Comparison of ENCODE assay signal across 23 mouse cellular contexts in the genomic region with DNA sequence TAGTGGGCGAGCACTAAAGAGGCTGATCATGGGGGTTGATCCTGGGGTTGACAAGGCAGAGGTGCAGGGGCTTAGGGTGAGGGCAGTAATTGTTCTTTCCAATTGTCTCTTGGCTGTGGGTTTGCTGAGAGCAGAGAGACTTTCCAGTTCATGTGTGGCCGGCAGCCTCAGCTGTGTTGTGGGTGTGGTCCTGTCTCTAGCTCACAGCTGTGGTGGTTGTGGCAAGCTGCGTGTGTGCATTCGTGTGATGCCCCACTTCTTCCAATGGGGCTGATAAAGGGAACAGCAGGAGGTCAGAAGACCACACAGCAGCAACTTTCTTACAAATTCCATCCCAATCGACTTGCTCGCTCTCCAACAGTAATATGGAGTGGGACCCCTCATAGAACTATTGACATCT. TPM values are rescaled to one million over a fixed set of nuclear protein-coding genes. Genes with fewer than 3 reads are reported as not detected.
DNase-seq lines count a peak whose midpoint lies in the region; ATAC-seq and TF ChIP-seq lines count a peak whose summit lies in the region.
"Had no signal": no experiment of that assay in that cellular context is flagged by ENCODE, and none has a peak within 500 bp of the region (broad histone marks: within the 10 kb centered on the region; RNA-seq: fewer than 3 reads in every experiment).

No protein-coding gene starts in this region.

- ATAC-seq in intestine, embryonic 14.5 days (replicated peaks; ENCODE audit: low FRiP score, low TSS enrichment, low read depth), result no peak
- no peak for ATAC-seq in intestine, postnatal 0 days
- ATAC-seq in common myeloid progenitor, adult 5-6 weeks (replicated peaks; ENCODE audit: low read depth, poor library complexity, severe bottlenecking), result peak; percentile 39; the same call in 1 of the 2 replicates
- peak; percentile 75; the same call in 1 of the 2 replicates for ATAC-seq in megakaryocyte-erythroid progenitor cell, adult 5-6 weeks (replicated peaks; ENCODE audit: low FRiP score, low TSS enrichment, poor library complexity, severe bottlenecking)
- peak; percentile 44; the same call in 1 of the 2 replicates for ATAC-seq in stomach, embryonic 16.5 days (ENCODE audit: insufficient read depth, low FRiP score)
- ATAC-seq: forebrain, embryonic 16.5 days; inflammation-experienced regulatory T-cells, adult 6 months had no signal

- TF ChIP-seq EP300 in heart, adult 2 months (IDR thresholded peaks at IDR 0.05; ENCODE audit: insufficient read depth, low read depth, low read length), result no peak

- peaks cover 10% of the 10 kb centered on the region for H3K4me1 ChIP-seq in intestine, embryonic 14.5 days (replicated peaks; ENCODE audit: control insufficient read depth, insufficient read depth, low read length)
- H3K4me1 ChIP-seq in intestine, postnatal 0 days (replicated peaks; ENCODE audit: control insufficient read depth, insufficient read depth, low read length), result peaks cover 6% of the 10 kb centered on the region; the same call in 1 of the 2 replicates
- peaks cover 4% of the 10 kb centered on the region for H3K4me1 ChIP-seq in stomach, embryonic 16.5 days (ENCODE audit: control insufficient read depth, insufficient read depth, low read length)
- no peaks in the 10 kb centered on the region for H3K4me1 ChIP-seq in heart, adult 2 months (ENCODE audit: control insufficient read depth, insufficient read depth, low read length)
- H3K4me1 ChIP-seq: forebrain, embryonic 10.5 days; heart, embryonic 10.5 days; kidney, embryonic 15.5 days; limb, embryonic 15.5 days; midbrain, embryonic 12.5 days had no signal

- no peak for TF ChIP-seq CTCF in intestine, postnatal 0 days (IDR thresholded peaks at IDR 0.05; ENCODE audit: low read depth)
- no peak for TF ChIP-seq CTCF in heart, adult 2 months (IDR thresholded peaks at IDR 0.05)

- H3K4me3 ChIP-seq in intestine, embryonic 14.5 days (ENCODE audit: low read depth, low read length), result no peak overlapping the region
- H3K4me3 ChIP-seq in intestine, postnatal 0 days (ENCODE audit: low read depth, low read length), result no peak overlapping the region
- H3K4me3 ChIP-seq in stomach, embryonic 16.5 days (replicated peaks; ENCODE audit: low read length), result no peak overlapping the region
- H3K4me3 ChIP-seq in heart, adult 2 months, result no peak overlapping the region
- H3K4me3 ChIP-seq: forebrain, embryonic 10.5 days; heart, embryonic 10.5 days; kidney, embryonic 15.5 days; limb, embryonic 15.5 days; midbrain, embryonic 12.5 days had no signal

- DNase-seq in intestine, embryonic 14.5 days (ENCODE audit: low spot score), result no peak
- DNase-seq in heart, adult 2 months, result no peak
- no peak for DNase-seq in embryo, embryonic 11 days
- DNase-seq: adrenal gland, postnatal 10 days; cerebellum, adult 18-20 months; cerebellum, postnatal 25 days; heart, postnatal 4 days; kidney, postnatal 36 days; left cerebral cortex, postnatal 4 days; lung, postnatal 10 days; right cerebral cortex, postnatal 25 days had no signal

- TF ChIP-seq POLR2A in heart, adult 2 months (IDR thresholded peaks at IDR 0.05; ENCODE audit: insufficient read depth, low read depth, low read length), result no peak

- intact Hi-C loops in heart, adult 2 months (cut with DNase I), result loop anchor here (10.0 kb wide), 1 partner anchor 506 kb away; no protein-coding TSS in a partner anchor

- 79% methylated on average over 6 of the region's 6 CpGs for WGBS in intestine, embryonic 14.5 days
- WGBS in intestine, postnatal 0 days, result 66% methylated on average over 6 of the region's 6 CpGs
- WGBS in stomach, embryonic 16.5 days, result 66% methylated on average over 6 of the region's 6 CpGs
- 72% methylated on average over 6 of the region's 6 CpGs for WGBS in heart, adult 2 months

- H3K27ac ChIP-seq in intestine, embryonic 14.5 days (ENCODE audit: low read depth), result 0 out of 2 replicates have a peak overlapping the region, but pooled peaks have one; percentile 8
- no peak overlapping the region for H3K27ac ChIP-seq in intestine, postnatal 0 days (ENCODE audit: low read depth, low read length)
- peak overlapping the region; percentile 60 for H3K27ac ChIP-seq in stomach, embryonic 16.5 days (ENCODE audit: low read length)
- no peak overlapping the region for H3K27ac ChIP-seq in heart, adult 2 months
- H3K27ac ChIP-seq: forebrain, embryonic 10.5 days; heart, embryonic 10.5 days; hindbrain, embryonic 14.5 days; kidney, embryonic 15.5 days; limb, embryonic 15.5 days; midbrain, embryonic 12.5 days had no signal

- no peaks in the 10 kb centered on the region for H3K27me3 ChIP-seq in intestine, embryonic 14.5 days (replicated peaks; ENCODE audit: control insufficient read depth, insufficient read depth, low read length)
- H3K27me3 ChIP-seq in intestine, postnatal 0 days (replicated peaks; ENCODE audit: control insufficient read depth, insufficient read depth, low read length), result no peaks in the 10 kb centered on the region
- no peaks in the 10 kb centered on the region for H3K27me3 ChIP-seq in stomach, embryonic 16.5 days (ENCODE audit: control insufficient read depth, insufficient read depth, low read length)
- no peaks in the 10 kb centered on the region for H3K27me3 ChIP-seq in heart, adult 2 months (ENCODE audit: control insufficient read depth, insufficient read depth, low read length)
- H3K27me3 ChIP-seq: kidney, embryonic 15.5 days; limb, embryonic 15.5 days; midbrain, embryonic 12.5 days had no signal

- H3K9ac ChIP-seq in intestine, embryonic 14.5 days (ENCODE audit: low read length), result no peak overlapping the region
- H3K9ac ChIP-seq in intestine, postnatal 0 days (ENCODE audit: low read depth, low read length), result no peak overlapping the region
- no peak overlapping the region for H3K9ac ChIP-seq in stomach, embryonic 16.5 days (ENCODE audit: low read length)
- no peak overlapping the region for H3K9ac ChIP-seq in heart, adult 2 months (ENCODE audit: low read depth, low read length)
- H3K9ac ChIP-seq: hindbrain, embryonic 14.5 days; kidney, embryonic 15.5 days; limb, embryonic 15.5 days; midbrain, embryonic 12.5 days had no signal

- no peaks in the 10 kb centered on the region for H3K79me2 ChIP-seq in heart, adult 2 months (replicated peaks; ENCODE audit: control insufficient read depth, insufficient read depth, low read length)

- no peaks in the 10 kb centered on the region for H3K9me3 ChIP-seq in intestine, embryonic 14.5 days (ENCODE audit: control insufficient read depth, low read length)
- no peaks in the 10 kb centered on the region for H3K9me3 ChIP-seq in intestine, postnatal 0 days (ENCODE audit: control insufficient read depth)
- no peaks in the 10 kb centered on the region for H3K9me3 ChIP-seq in stomach, embryonic 16.5 days (replicated peaks; ENCODE audit: control insufficient read depth, low read length)
- H3K9me3 ChIP-seq: forebrain, embryonic 10.5 days; heart, embryonic 10.5 days; kidney, embryonic 15.5 days; limb, embryonic 15.5 days; midbrain, embryonic 12.5 days had no signal

- H3K4me2 ChIP-seq in intestine, embryonic 14.5 days (ENCODE audit: low read length), result no peak overlapping the region
- H3K4me2 ChIP-seq in intestine, postnatal 0 days (replicated peaks; ENCODE audit: low read depth), result no peak overlapping the region
- H3K4me2 ChIP-seq in stomach, embryonic 16.5 days (ENCODE audit: low read depth, low read length), result no peak overlapping the region
- H3K4me2 ChIP-seq: hindbrain, embryonic 14.5 days; kidney, embryonic 15.5 days; limb, embryonic 15.5 days; midbrain, embryonic 12.5 days had no signal

- peaks cover 87% of the 10 kb centered on the region for H3K36me3 ChIP-seq in intestine, embryonic 14.5 days (ENCODE audit: control insufficient read depth, insufficient read depth, low read length)
- H3K36me3 ChIP-seq in intestine, postnatal 0 days (ENCODE audit: control insufficient read depth, insufficient read depth), result peaks cover 59% of the 10 kb centered on the region
- peaks cover 4% of the 10 kb centered on the region; the same call in 1 of the 2 replicates for H3K36me3 ChIP-seq in stomach, embryonic 16.5 days (ENCODE audit: control insufficient read depth, insufficient read depth, low read length)
- no peaks in the 10 kb centered on the region; the same call in 1 of the 2 replicates for H3K36me3 ChIP-seq in heart, adult 2 months (ENCODE audit: control insufficient read depth, insufficient read depth, low read length)

RNA-seq across cellular contexts. Expression of gene Cbr4, which starts 41.1 kb away (rescaled TPM):
- 31.1 and 34.2 TPM in 2 replicates for polyA plus RNA-seq in intestine, embryonic 14.5 days (2014; fragmentation: Nextera tagmentation; extraction: Ambion mirVana)
- 50.2 and 51.2 TPM in 2 replicates for polyA plus RNA-seq in intestine, postnatal 0 days (2015; fragmentation: Nextera tagmentation; extraction: Ambion mirVana)
- 30.8 and 47.0 TPM in 2 replicates for total RNA-seq in common myeloid progenitor, adult 5-6 weeks (2017)
- total RNA-seq in megakaryocyte-erythroid progenitor cell, adult 5-6 weeks (2014; fragmentation: Nextera tagmentation), result 13.0 and 31.4 TPM in 2 replicates
- total RNA-seq in megakaryocyte-erythroid progenitor cell, adult 5-6 weeks (2017), result 54.0 and 56.1 TPM in 2 replicates
- polyA plus RNA-seq in stomach, embryonic 16.5 days (2015; fragmentation: Nextera tagmentation; extraction: Ambion mirVana), result 30.8 and 31.9 TPM in 2 replicates
- total RNA-seq in heart, adult 2 months (2021), result 10 to 100 TPM; 70.8 to 77.2 TPM
- polyA plus RNA-seq in heart, adult 2 months (2012; rRNA removed), result 25.8 and 55.0 TPM in 2 replicates

Comparison
In these comparisons a context has a peak if more than half of its experiments do, and no peak if none do; other contexts are left out.
1. H3K27ac ChIP-seq: peak in intestine, embryonic 14.5 days (single experiment) and stomach, embryonic 16.5 days (single experiment); none in intestine, postnatal 0 days (single experiment) and heart, adult 2 months (single experiment).
2. ATAC-seq: peak in common myeloid progenitor, adult 5-6 weeks (single experiment), megakaryocyte-erythroid progenitor cell, adult 5-6 weeks (single experiment) and stomach, embryonic 16.5 days (single experiment); none in intestine, embryonic 14.5 days (single experiment) and intestine, postnatal 0 days (single experiment).